Mouse (Mus musculus): ENCODE measurements around the gene Gtpbp10. TPM values are rescaled to one million over a fixed set of nuclear protein-coding genes. Genes with fewer than 3 reads are reported as not detected.

Gtpbp10 gene
- total RNA-seq (2021) = 10 to 100 TPM in 1 of 2 experiments, 1 to 10 TPM in 1; 9.4 to 10.5 TPM

- intact Hi-C loops (cut with DNase I) = loop anchor here (2.0 kb wide), 1 partner anchor 44 kb away; the partner anchor contains the start of gene Cldn12
- peak; percentile 82 for DNase-seq (ENCODE audit: low spot score)
Observed at GRCm38 (mm10) chr5:5559079-5559740, at the start of gene Gtpbp10. Gene Gtpbp10 (minus strand): TSS chr5:5559538.

- intact Hi-C loops (cut with DNase I) = no loop called here
- DNase-seq (ENCODE audit: low spot score) = no peak
Observed at GRCm38 (mm10) chr5:5587686-5588085, 28.3 kb upstream of the Gtpbp10 start.

GRCm38 (mm10) chr5:5573749-5574317 is 14.5 kb upstream of the Gtpbp10 start, which contains the start of gene Gm8773:
Gene Gm8773 (plus strand): TSS chr5:5573799.
- intact Hi-C loops (cut with DNase I) = no loop called here
- DNase-seq (ENCODE audit: low spot score) = no peak

- DNase-seq (ENCODE audit: low spot score) = no peak
- intact Hi-C loops (cut with DNase I) = no loop called here
Observed at GRCm38 (mm10) chr5:5562435-5562834, 3.1 kb upstream of the Gtpbp10 start.

- DNase-seq (ENCODE audit: low spot score) = no peak
- intact Hi-C loops (cut with DNase I) = no loop called here
Observed at GRCm38 (mm10) chr5:5561041-5561706, 1.8 kb upstream of the Gtpbp10 start.

GRCm38 (mm10) chr5:5559798-5560197 is 460 bp upstream of the Gtpbp10 start:
- DNase-seq (ENCODE audit: low spot score) = no peak
- intact Hi-C loops (cut with DNase I) = loop anchor here (2.0 kb wide), 1 partner anchor 45 kb away; the partner anchor contains the start of gene Cldn12

DNA sequence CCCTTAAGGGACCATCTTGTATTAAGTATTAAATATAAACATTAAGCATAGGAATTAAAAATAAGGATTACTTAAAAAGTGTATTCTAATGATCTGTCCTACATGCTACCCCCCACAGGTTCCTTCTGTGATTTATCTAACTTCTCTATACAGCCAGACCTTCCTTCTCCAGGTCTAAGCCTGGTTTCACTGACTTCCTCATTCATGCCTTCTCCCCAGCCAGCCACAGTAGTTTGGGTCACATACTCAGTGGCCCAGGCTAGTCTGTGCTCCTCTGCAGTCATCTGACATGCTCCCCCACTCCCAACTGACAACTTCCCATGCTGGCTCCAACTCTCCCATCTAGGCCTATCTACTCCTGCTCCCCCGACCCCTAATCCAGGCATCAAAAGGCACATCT is 8.2 kb downstream of the Gtpbp10 start:
- intact Hi-C loops (cut with DNase I) = no loop called here
- no peak for DNase-seq (ENCODE audit: low spot score)

DNA sequence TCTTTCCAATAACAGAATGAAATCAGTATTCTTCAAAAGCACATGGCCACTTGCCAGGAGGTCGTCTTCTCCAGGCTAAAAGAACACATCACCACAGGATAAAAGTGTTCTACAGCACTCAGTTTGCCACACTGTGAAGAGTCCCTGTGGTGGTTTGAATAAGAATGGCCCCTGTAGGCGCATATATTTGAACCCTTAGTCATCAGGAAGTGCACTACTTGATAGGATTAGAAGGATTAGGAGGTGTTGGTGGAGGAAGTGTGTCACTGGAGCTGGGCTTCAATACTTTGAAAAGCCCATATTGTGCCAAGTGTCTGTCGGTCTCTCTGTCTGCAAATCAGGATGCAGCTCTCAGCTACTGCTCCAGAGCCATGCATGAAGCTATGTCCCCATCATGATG is 19.0 kb downstream of the Gtpbp10 start:
- intact Hi-C loops (cut with DNase I) = no loop called here
- DNase-seq (ENCODE audit: low spot score) = no peak

GRCm38 (mm10) chr5:5539771-5540170 is 19.6 kb downstream of the Gtpbp10 start:
- no peak for DNase-seq (ENCODE audit: low spot score)
- intact Hi-C loops (cut with DNase I) = no loop called here

DNA sequence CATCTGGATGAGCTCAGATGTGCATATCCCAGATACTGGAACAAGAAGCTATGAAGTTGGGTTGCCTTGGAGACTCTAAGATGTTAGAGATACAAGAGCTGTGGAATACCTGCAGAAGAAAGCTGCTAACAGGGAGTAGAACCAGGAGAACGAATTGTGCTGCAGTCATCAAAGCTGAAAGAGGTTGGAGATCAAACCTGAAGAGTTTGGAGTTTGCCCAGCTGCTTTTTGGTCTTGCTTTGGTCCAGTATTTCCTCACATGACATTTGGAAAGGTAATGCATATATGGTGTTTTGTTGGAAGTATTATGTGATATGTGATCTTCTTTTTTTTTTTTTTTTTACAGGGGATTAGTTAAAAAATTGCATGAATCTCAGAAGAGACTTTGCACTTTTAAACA is 23.2 kb downstream of the Gtpbp10 start:
- DNase-seq (ENCODE audit: low spot score) = no peak
- intact Hi-C loops (cut with DNase I) = no loop called here

GRCm38 (mm10) chr5:5533656-5534420 is 25.5 kb downstream of the Gtpbp10 start:
- DNase-seq (ENCODE audit: low spot score) = no peak
- intact Hi-C loops (cut with DNase I) = no loop called here

GRCm38 (mm10) chr5:5515411-5515810 is 43.9 kb downstream of the Gtpbp10 start:
- intact Hi-C loops (cut with DNase I) = loop anchor here (2.0 kb wide), 1 partner anchor 43 kb away; the partner anchor contains the start of gene Gtpbp10
- DNase-seq (ENCODE audit: low spot score) = no peak

- intact Hi-C loops (cut with DNase I) = loop anchor here (2.0 kb wide), 1 partner anchor 44 kb away; the partner anchor contains the start of gene Gtpbp10
- peak; percentile 90 for DNase-seq (ENCODE audit: low spot score)
Observed at GRCm38 (mm10) chr5:5514196-5515076, 44.9 kb downstream of the Gtpbp10 start, which contains the start of gene Cldn12. Gene Cldn12 (minus strand): TSS chr5:5514958.

- intact Hi-C loops (cut with DNase I) = no loop called here
- DNase-seq (ENCODE audit: low spot score) = no peak
Observed at GRCm38 (mm10) chr5:5511401-5511800, 47.9 kb downstream of the Gtpbp10 start.

DNA sequence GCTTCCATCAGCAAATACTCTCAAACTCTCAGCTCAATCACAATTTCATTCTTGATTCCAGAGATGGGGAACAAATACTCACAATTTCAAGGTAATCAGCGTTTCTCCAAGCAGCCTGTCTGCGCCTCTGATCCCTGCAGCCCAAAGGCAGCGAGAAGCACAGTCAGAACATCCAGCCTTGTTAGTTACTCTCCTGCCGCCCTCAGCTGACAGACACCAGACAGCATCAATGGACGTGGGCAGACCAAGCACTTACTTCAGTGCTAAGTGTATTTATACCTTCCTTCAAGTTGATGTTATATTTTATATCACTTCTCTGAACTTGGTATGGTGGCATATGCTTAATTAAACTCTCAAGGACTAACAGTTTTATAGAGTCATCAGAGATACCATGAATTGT is 48.3 kb downstream of the Gtpbp10 start:
- intact Hi-C loops (cut with DNase I) = no loop called here
- DNase-seq (ENCODE audit: low spot score) = no peak

GRCm38 (mm10) chr5:5510304-5510887 is 48.9 kb downstream of the Gtpbp10 start:
- intact Hi-C loops (cut with DNase I) = no loop called here
- DNase-seq (ENCODE audit: low spot score) = no peak

DNA sequence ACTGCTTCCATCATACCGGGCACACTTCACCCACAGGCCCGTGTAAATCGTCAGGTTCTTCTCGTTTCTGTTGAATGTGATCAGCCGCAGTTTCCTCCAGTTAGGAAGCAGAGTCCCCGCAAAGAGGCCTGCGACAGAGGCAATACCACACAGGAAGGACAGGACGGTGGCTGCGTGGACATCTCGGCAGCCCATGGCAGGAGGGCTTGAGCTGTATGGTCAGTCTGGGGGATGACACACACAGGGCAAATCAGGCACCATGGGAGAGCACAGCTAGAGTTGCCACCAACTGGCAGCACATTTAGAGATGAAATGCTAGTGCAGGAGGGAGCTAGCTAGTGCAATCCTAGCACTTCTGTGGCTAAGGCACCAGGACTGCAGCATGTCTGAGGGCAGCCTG is 51.1 kb downstream of the Gtpbp10 start:
- DNase-seq (ENCODE audit: low spot score) = no peak
- intact Hi-C loops (cut with DNase I) = no loop called here

DNA sequence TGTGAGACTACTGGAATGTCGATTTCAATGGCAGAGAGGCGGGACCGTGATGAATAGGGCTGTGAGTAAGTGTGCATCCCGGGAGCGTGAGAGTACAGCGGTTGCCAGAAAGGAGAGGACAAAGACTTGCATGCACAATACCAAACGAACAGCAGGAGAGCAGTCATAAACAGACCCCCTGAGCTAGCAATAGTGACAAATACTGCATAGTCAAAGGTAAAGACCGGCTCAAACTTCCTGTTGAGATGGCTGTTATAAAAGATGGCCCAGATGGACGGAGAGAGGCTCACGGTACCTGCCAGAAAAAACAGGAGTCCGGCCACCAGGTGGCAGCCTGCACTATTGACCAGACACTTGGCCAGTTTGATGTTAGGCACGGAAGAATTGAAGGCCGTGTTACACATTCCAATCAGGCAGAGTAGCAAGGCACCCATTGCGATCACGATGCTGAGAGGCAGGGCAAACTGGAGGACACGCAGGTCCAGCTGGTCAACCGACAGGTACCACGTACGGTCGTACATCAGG is 51.6 kb downstream of the Gtpbp10 start:
- DNase-seq (ENCODE audit: low spot score) = no peak
- intact Hi-C loops (cut with DNase I) = no loop called here

- no peak for DNase-seq (ENCODE audit: low spot score)
- intact Hi-C loops (cut with DNase I) = no loop called here
Observed at GRCm38 (mm10) chr5:5504456-5504855, 54.9 kb downstream of the Gtpbp10 start.
